In genomic region chr5:73153802-73154465, GRCm38 (mm10) we compare ENCODE assay signal across 18 mouse cellular contexts.
A peak's percentile ranks its signal among the peaks of the same experiment; 100 is the strongest.
DNase-seq lines count a peak whose midpoint lies in the region; ATAC-seq lines count a peak whose summit lies in the region.
"Had no signal": no experiment of that assay in that cellular context is flagged by ENCODE, and none has a peak within 500 bp of the region (broad histone marks: within the 10 kb centered on the region; RNA-seq: fewer than 3 reads in every experiment).

No protein-coding gene starts in this region.

- peak; percentile 30; the same call in 1 of the 2 replicates for ATAC-seq in liver, embryonic 12.5 days
- ATAC-seq in kidney, embryonic 16.5 days (ENCODE audit: low FRiP score, low TSS enrichment) = no peak
- ATAC-seq: activated CD4-positive, CD25-positive, alpha-beta regulatory T cell, adult 4 months; inflammation-experienced regulatory T-cells, adult 6 months had no signal

- no peaks in the 10 kb centered on the region; the same call in 1 of the 2 replicates for H3K36me3 ChIP-seq in liver, embryonic 12.5 days
- no peaks in the 10 kb centered on the region for H3K36me3 ChIP-seq in kidney, embryonic 16.5 days (ENCODE audit: insufficient read depth, low read length)
- H3K36me3 ChIP-seq: embryonic facial prominence, embryonic 13.5 days; forebrain, embryonic 12.5 days; hindbrain, embryonic 15.5 days had no signal

- no peak overlapping the region for H3K9ac ChIP-seq in liver, embryonic 12.5 days
- no peak overlapping the region for H3K9ac ChIP-seq in kidney, embryonic 16.5 days (replicated peaks; ENCODE audit: low read length)
- H3K9ac ChIP-seq: embryonic facial prominence, embryonic 13.5 days; forebrain, embryonic 12.5 days; hindbrain, embryonic 15.5 days had no signal

- H3K4me3 ChIP-seq in liver, embryonic 12.5 days = no peak overlapping the region
- no peak overlapping the region for H3K4me3 ChIP-seq in kidney, embryonic 16.5 days (ENCODE audit: low read length)
- H3K4me3 ChIP-seq: embryonic facial prominence, embryonic 13.5 days; forebrain, embryonic 12.5 days; hindbrain, embryonic 15.5 days had no signal

- H3K9me3 ChIP-seq in liver, embryonic 12.5 days (replicated peaks) = no peaks in the 10 kb centered on the region
- H3K9me3 ChIP-seq in kidney, embryonic 16.5 days (ENCODE audit: low read length) = no peaks in the 10 kb centered on the region
- H3K9me3 ChIP-seq: embryonic facial prominence, embryonic 13.5 days; forebrain, embryonic 12.5 days; hindbrain, embryonic 15.5 days had no signal

- no peak overlapping the region for H3K27ac ChIP-seq in liver, embryonic 12.5 days
- H3K27ac ChIP-seq in kidney, embryonic 16.5 days (ENCODE audit: low read length) = no peak overlapping the region
- H3K27ac ChIP-seq: embryonic facial prominence, embryonic 13.5 days; forebrain, embryonic 12.5 days; hindbrain, embryonic 15.5 days had no signal

- no peaks in the 10 kb centered on the region for H3K27me3 ChIP-seq in liver, embryonic 12.5 days (replicated peaks)
- no peaks in the 10 kb centered on the region for H3K27me3 ChIP-seq in kidney, embryonic 16.5 days (ENCODE audit: insufficient read depth, low read length)
- H3K27me3 ChIP-seq: embryonic facial prominence, embryonic 13.5 days; forebrain, embryonic 12.5 days; hindbrain, embryonic 15.5 days had no signal

- 88% methylated on average over 14 of the region's 14 CpGs for WGBS in liver, embryonic 12.5 days (ENCODE audit: insufficient replicate concordance)
- WGBS in kidney, embryonic 16.5 days = 90% methylated on average over 14 of the region's 14 CpGs

- no peak overlapping the region for H3K4me2 ChIP-seq in liver, embryonic 12.5 days
- H3K4me2 ChIP-seq in kidney, embryonic 16.5 days (replicated peaks; ENCODE audit: low read depth, low read length) = no peak overlapping the region
- H3K4me2 ChIP-seq: embryonic facial prominence, embryonic 13.5 days; forebrain, embryonic 12.5 days; hindbrain, embryonic 15.5 days had no signal

- peaks cover 19% of the 10 kb centered on the region for H3K4me1 ChIP-seq in liver, embryonic 12.5 days
- peaks cover 42% of the 10 kb centered on the region for H3K4me1 ChIP-seq in kidney, embryonic 16.5 days (ENCODE audit: insufficient read depth, low read length)

- peak; percentile 86 for DNase-seq in heart, adult 11 months
- DNase-seq in heart, adult 9 months (ENCODE audit: low spot score in 2 of 2) = no peak
- no peak for DNase-seq in liver
- DNase-seq in induced T-regulatory cell, adult 2 months (ENCODE audit: low read depth) = peak; percentile 37
- no peak for DNase-seq in left cerebral cortex, adult 18-20 months (ENCODE audit: low spot score in 2 of 2)
- DNase-seq: adrenal gland, postnatal 25 days; cerebellum, adult 18-20 months; cerebellum, adult 9-11 months; cerebellum, postnatal 36 days; gastrocnemius, postnatal 14 days; heart, postnatal 10 days had no signal

Comparison
In these comparisons a context has a peak if more than half of its experiments do, and no peak if none do; other contexts are left out.
1. DNase-seq: peak in heart, adult 11 months (single experiment) and induced T-regulatory cell, adult 2 months (single experiment); none in heart, adult 9 months (0 of 2), liver (single experiment) and left cerebral cortex, adult 18-20 months (0 of 2).